Mouse (Mus musculus): Measurements from ENCODE around the gene Arvcf.

DNA sequence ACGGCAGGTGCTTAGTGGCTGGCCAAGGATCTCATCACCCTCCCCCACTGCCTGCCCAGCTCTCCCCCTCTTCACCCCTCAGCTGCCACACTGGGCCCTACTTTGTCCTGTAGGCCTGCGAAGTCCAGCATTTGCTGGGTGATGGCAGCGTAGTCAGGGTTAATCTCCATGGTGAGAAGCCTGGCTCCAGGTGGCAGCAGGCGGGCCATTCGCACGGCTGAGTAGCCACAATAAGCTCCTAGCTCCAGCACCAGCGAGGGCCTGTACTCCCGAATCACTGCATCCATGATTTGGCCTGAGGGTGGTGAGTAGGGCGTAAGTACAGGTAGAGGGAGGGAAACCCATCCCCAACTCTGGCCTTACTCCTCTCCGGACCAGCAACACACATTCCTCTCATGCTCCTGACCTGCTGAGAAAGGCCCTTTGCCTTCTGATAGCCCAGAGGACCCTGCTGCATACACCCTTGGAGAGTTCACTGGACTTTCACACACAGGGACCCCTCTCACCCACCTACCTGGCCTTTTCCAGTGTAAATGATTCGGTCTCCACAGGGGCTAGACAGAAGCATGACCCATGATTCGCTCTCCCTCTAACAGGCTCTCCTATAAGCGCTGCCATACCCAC is 63.2 kb downstream of the Arvcf start:
- TF ChIP-seq CTCF (IDR thresholded peaks at IDR 0.05; ENCODE audit: low read depth) (no peak), EP300 (IDR thresholded peaks at IDR 0.05; ENCODE audit: low read depth) (no peak)
